Mouse (Mus musculus): ENCODE results near the gene Naglu.

The Naglu gene

GRCm38 (mm10) chr11:101083083-101083697 lies 13.4 kb downstream of the Naglu start:
- DNase-seq (ENCODE audit: low read depth, low spot score): no peak

- no peak for DNase-seq (ENCODE audit: low read depth, low spot score)
Measured at GRCm38 (mm10) chr11:101084246-101084645, 14.4 kb downstream of the Naglu start.

- DNase-seq (ENCODE audit: low read depth, low spot score): no peak
Measured at GRCm38 (mm10) chr11:101084811-101085210, 15.0 kb downstream of the Naglu start.

GRCm38 (mm10) chr11:101085617-101086322 lies 16.0 kb downstream of the Naglu start:
- no peak for DNase-seq (ENCODE audit: low read depth, low spot score)

DNA sequence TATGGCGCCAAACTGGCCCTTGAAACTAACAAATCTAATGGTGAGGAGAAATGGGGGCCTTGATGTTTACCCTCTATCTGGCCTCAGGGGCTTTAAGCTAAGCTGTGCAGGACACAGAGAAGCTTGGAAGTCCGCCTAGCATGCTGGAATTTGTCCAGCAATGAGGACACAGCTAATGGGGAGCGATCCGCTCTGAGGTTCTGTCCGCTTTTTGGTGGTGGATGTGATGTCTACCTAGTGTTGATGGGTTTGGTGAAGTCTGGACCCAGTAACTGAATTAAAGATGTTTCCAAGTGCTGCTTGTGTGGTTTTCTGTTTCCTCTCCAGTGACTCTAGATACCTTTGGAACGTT lies 16.5 kb downstream of the Naglu start:
- DNase-seq (ENCODE audit: low read depth, low spot score): no peak

DNA sequence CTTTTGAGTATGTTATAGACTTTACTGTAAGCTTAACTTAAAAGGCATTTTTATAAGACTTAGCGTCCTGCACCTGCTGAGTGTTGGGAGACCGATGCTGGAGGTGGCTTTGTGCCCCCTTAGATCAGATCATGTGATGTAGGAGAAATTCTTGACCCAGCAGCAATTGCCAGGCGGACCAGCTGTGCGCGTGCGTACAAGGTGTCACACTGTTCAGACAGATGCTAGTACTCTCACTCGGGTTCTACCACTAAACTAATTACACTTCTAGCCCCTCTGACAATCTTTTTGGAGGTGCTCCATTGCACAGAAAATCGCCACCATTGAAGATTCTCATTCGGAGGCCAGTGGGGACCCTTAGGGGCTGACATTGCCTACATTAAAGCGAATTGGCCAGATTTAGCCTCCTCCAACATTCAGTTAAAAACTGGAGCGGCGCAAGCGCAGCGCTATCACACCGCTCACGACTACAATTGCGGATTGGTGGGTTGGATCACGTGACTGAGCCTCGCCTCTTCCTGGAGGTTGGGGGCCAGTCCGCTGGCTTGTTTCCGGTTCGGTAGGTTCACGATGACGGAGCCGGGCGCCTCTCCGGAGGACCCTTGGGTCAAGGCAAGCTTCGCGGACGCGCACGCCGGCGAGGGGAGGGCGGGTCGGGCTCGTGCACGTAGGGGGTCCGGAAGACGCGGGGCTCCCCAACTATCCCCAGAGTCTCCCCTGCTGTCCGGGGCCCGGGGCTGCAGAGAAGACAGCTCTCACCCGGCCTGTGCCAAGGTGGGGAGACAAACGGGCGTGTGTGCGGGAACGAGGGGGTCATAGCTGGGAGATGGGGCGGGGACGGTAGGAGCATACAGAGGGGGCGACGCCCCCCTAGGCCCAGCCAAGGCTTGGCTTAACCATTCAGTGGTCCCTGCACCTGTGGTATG lies 17.2 kb downstream of the Naglu start, which contains the start of gene Mlx:
Gene Mlx, plus strand, starts transcription at position 522 of the 926 bp plus-strand sequence.
- peak; percentile 95 for DNase-seq (ENCODE audit: low read depth, low spot score)

GRCm38 (mm10) chr11:101087682-101088055 lies 17.9 kb downstream of the Naglu start:
- no peak for DNase-seq (ENCODE audit: low read depth, low spot score)

DNA sequence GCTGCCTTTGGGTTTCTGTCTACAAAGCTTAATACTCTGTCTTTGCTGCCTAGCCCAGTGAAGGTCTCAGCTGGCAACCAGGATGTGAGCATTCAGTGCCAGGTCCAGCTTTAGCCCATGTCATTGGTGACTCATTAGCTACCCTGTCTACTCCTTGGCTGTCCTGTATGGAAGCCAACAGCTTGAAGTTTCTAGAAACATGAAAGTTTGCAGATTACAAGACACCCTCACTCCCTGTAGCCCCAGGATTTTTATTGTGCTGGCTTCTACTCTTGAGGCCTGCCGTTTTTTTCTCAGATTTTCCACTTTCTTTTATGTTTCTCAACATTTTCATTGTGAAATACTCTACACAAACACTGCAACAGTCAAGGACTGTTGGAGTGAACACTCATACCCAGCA lies 20.1 kb downstream of the Naglu start:
- no peak for DNase-seq (ENCODE audit: low read depth, low spot score)

DNA sequence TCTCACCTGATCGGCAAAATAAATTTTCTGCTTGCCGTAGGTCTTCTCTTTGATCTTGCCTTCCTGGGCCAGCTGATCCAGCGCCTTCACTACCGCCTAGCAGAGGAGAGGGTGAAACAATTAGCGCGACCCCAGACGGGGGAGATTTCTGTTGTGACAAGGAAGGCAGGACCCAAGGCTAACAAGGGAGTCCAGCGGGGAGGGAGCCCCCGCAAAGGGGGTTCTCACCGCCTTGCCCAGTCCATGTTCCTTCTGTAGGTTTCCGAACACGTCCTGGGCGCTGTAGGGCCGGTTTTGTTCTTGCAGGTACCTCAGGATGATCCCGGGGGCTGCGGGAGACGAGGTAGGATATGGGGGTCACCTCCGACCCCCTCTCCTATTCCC lies 25.1 kb downstream of the Naglu start:
- no peak for DNase-seq (ENCODE audit: low read depth, low spot score)

GRCm38 (mm10) chr11:101095314-101096024 lies 25.7 kb downstream of the Naglu start, which contains the start of gene Psmc3ip:
Gene Psmc3ip (minus strand): TSS chr11:101095436.
- DNase-seq (ENCODE audit: low read depth, low spot score): peak; percentile 93

DNA sequence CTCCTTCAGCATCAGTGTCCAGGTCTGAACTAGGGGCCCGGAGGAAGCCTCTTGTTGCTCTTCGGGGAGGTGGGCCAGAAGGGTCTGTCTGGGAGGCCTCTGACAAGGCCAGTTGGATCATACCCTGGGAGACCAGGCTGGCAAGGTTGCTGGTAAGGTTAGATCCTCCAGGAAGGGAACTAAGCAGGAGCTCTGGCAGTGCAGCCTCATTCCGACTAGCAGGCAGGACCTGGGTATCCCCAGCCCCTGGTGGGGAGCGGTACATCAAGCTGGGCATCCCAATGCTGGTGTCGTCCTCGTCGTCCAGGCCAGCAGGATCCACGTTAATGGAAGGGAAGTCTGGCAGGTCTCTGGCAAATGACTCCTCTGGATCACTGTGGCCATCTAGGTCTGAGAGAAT lies 28.4 kb downstream of the Naglu start:
- no peak for DNase-seq (ENCODE audit: low read depth, low spot score)

DNA sequence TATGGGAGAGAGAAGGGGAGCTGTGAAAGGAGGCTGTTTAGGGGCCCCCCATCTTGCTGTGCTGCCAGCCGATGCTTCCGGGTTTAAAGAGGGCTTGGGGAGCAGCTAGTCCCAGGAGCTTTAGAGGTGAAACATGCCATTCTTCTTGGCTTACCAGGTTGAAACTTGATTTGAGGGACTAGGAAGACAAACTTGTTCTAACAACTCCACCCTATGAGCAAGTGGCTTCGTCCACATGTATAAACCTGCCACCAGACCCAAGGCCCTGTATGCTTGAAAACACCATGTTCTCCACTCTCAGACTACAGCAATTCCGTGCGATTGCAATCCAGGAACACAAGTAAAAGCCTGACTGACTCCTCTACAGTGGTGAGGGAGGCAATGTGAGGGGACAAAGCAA lies 33.2 kb downstream of the Naglu start:
- no peak for DNase-seq (ENCODE audit: low read depth, low spot score)

GRCm38 (mm10) chr11:101109351-101109750 lies 39.5 kb downstream of the Naglu start:
- no peak for DNase-seq (ENCODE audit: low read depth, low spot score)

- no peak for DNase-seq (ENCODE audit: low read depth, low spot score)
Measured at GRCm38 (mm10) chr11:101110708-101111107, 40.9 kb downstream of the Naglu start.

DNA sequence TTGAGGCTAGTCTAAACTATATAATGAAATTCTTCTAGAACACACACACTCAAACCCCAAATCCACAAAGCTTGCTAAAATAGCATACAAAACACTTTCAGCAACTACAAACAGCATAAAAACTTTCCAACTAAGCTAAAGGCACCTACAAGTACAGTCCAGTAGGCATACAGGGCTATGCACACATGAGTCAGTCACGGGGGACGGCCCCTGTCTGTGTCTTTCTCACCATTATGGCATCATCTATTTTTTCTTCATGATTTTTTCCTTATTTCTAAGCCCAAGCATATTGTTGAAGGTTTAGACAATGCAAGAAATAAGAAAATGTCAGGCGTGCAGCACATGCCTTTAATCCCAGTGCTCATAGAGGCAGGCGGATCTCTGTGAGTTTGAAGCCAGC lies 41.4 kb downstream of the Naglu start:
- DNase-seq (ENCODE audit: low read depth, low spot score): no peak

GRCm38 (mm10) chr11:101112186-101112585 lies 42.4 kb downstream of the Naglu start:
- no peak for DNase-seq (ENCODE audit: low read depth, low spot score)

- no peak for DNase-seq (ENCODE audit: low read depth, low spot score)
Measured at GRCm38 (mm10) chr11:101115564-101115963, 45.8 kb downstream of the Naglu start.

GRCm38 (mm10) chr11:101118105-101118504 lies 48.3 kb downstream of the Naglu start:
- no peak for DNase-seq (ENCODE audit: low read depth, low spot score)

DNA sequence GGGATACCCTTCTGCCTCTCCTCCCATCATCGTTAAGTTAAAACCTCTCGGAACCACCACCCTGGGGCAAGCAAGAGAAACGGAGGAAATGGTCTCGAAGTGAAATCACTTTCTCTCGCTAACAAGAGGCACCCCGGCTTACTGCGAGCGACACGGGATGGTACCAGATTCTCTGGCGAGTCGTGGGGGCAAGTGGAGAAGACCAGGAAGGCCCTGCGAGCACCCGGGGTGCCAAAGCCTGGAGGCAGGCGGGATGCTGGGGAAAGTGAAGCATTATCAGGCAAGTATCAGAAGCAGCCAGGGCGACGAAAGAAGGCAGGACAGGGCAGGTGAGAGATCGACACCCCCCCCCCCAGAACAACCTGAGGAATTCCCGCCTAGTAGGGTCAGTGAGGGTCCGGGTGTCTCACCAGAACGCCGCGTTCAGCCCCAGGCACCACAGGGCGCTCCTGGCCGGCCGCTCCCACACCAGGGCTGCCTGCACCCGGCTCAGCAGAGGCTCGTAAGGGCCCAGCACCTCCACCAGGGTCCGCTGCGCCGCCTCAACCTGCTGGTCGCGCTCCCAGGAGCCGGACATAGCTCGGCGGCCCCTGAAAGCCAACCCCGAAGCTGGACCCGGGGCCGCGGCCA lies 49.4 kb downstream of the Naglu start:
- DNase-seq (ENCODE audit: low read depth, low spot score): no peak

GRCm38 (mm10) chr11:101119761-101120544 lies 50.1 kb downstream of the Naglu start, which contains the start of the genes Retreg3 and Tubg1:
Gene Retreg3 (minus strand): TSS chr11:101119893.
Gene Tubg1 (plus strand): TSS chr11:101119938.
- DNase-seq (ENCODE audit: low read depth, low spot score): peak; percentile 100

Measured in ES-CJ7 (cell line).